Mouse (Mus musculus): ENCODE results near the gene Setd1a. TPM values are rescaled to one million over a fixed set of nuclear protein-coding genes. Genes with fewer than 3 reads are reported as not detected.

Gene Setd1a
- 18.0 and 18.3 TPM in 2 replicates for polyA plus RNA-seq (2015; fragmentation: Nextera tagmentation; extraction: Ambion mirVana)

GRCm38 (mm10) chr7:127776426-127776825, at the start of gene Setd1a:
TSS of gene Setd1a (plus strand) at chr7:127776670.

DNA sequence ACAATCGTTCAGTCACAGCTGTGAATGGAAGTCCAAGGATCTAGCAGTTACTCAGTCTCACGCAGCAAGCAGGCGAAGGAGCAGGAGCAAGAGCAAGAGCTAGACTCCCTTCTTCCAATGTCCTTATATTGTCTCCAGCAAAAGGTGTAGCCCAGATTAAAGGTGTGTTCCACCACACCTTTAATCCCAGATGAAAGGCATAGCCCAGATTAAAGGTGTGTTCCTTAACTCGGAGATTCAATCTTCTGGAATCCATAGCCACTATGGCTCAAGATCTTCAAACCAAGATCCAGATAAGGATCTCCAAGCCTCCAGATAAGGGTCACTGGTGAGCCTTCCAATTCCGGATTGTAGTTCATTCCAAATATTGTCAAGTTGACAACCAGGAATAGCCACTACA, 44.4 kb upstream of the Setd1a start, which contains the start of gene Ctf2:
TSS of gene Ctf2 (minus strand) at position 101 of the 400 bp plus-strand sequence.

DNA sequence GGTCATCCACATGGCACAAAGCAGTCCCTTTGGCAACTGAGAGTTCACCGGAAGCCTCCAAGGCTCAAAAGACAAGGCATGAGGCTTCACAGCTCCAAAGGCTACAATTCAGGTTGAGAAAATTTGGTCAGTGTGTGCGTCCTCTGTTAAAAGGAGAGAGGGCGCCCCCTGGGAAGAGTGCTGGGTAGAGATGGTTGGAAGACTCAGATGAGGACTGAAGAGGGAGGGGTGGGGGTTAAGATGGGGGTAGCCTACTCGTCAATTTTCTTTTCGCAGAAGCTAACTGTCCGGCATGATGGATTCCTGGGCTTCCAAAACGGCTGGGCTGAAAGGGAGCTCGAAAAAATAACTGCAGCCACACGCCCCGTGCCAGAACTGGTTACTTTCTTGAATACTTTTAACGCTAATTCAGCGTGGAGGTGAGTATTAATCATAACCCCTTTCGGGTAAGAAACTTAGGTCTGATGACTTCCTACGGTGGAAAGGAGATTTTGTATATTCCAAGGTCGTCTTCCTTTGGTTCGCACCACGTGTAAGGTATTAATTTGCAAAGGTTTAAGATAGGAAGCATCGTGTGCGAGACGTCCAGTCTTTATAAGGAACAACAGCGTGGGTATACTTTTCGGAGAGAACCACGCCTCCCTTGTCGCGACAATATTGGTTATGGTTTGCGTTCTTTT, 32.0 kb upstream of the Setd1a start, which contains the start of gene Fbxl19:
TSS of gene Fbxl19 (plus strand) at position 178 of the 680 bp plus-strand sequence.

GRCm38 (mm10) chr7:127769651-127770038, 6.8 kb upstream of the Setd1a start, which contains the start of gene Orai3:
TSS of gene Orai3 (plus strand) at chr7:127769815.

GRCm38 (mm10) chr7:127785308-127785707, 8.8 kb downstream of the Setd1a start, which contains the start of gene Gm49388:
TSS of gene Gm49388 (plus strand) at chr7:127785608.

GRCm38 (mm10) chr7:127800435-127801009, 24.1 kb downstream of the Setd1a start, which contains the start of gene Hsd3b7:
TSS of gene Hsd3b7 (plus strand) at chr7:127800604.

DNA sequence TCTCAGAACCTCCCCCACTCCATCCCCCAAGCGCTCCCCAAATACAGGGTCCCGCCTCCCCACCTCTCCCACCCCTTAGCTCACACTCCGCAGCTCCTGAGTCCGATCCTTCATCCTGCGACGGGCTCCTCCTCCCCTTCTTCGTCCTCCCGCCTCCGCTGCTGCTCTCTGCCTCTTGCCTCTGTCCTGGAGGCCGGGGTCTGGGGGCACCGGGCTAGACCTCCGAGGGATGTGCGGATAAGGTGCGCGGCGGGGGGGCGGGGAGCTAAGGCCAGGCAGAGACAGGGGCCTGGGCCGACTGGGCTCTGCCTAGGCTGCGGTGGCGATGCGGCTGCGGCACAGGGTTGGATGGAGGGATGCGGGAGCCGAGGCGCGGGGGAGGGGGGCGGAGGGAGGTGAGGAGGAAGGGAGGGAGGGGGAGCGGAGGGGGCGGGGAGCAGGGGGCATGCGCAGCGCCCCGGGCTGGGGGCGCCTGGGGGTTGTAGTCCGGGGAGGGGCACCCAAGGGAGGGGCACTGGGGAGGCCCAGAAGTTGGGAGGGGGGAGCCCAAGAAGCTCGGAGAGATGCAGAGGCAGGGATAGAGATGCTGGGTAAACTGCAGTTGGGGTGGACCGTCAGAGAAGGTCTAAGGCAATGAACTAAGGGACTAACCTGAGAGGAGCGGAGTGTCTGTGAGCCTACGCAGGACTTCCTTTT, 47.9 kb downstream of the Setd1a start, which contains the start of the genes Stx4a and Stx1b:
TSS of gene Stx4a (plus strand) at position 119 of the 696 bp plus-strand sequence.
TSS of gene Stx1b (minus strand) at position 374 of the 696 bp plus-strand sequence.

Other genes with a start within 250 kb of the Setd1a start
- 2.2 and 6.3 TPM in 2 replicates for gene Tmem265, start 215.3 kb upstream of the Setd1a start, polyA plus RNA-seq (2015; fragmentation: Nextera tagmentation; extraction: Ambion mirVana)
- gene Phkg2, start 203.3 kb upstream of the Setd1a start, polyA plus RNA-seq (2015; fragmentation: Nextera tagmentation; extraction: Ambion mirVana), result 32.2 and 45.6 TPM in 2 replicates
- gene Ccdc189, start 188.1 kb upstream of the Setd1a start, polyA plus RNA-seq (2015; fragmentation: Nextera tagmentation; extraction: Ambion mirVana), result 8.9 and 15.7 TPM in 2 replicates
- gene Rnf40, start 187.9 kb upstream of the Setd1a start, polyA plus RNA-seq (2015; fragmentation: Nextera tagmentation; extraction: Ambion mirVana), result 17.1 and 22.9 TPM in 2 replicates
- 4.5 and 5.9 TPM in 2 replicates for gene Zfp629, start 160.9 kb upstream of the Setd1a start, polyA plus RNA-seq (2015; fragmentation: Nextera tagmentation; extraction: Ambion mirVana)
- gene Bcl7c, start 67.7 kb upstream of the Setd1a start, polyA plus RNA-seq (2015; fragmentation: Nextera tagmentation; extraction: Ambion mirVana), result 137 and 174 TPM in 2 replicates
- gene Ctf1, start 63.9 kb upstream of the Setd1a start, polyA plus RNA-seq (2015; fragmentation: Nextera tagmentation; extraction: Ambion mirVana), result 9.4 and 12.0 TPM in 2 replicates
- gene Ctf2, start 44.5 kb upstream of the Setd1a start, polyA plus RNA-seq (2015; fragmentation: Nextera tagmentation; extraction: Ambion mirVana), result 0.06 and 0.10 TPM in 2 replicates
- gene Fbxl19, start 32.1 kb upstream of the Setd1a start, polyA plus RNA-seq (2015; fragmentation: Nextera tagmentation; extraction: Ambion mirVana), result 1.9 and 2.2 TPM in 2 replicates
- 22.4 and 30.3 TPM in 2 replicates for gene Orai3, start 6.9 kb upstream of the Setd1a start, polyA plus RNA-seq (2015; fragmentation: Nextera tagmentation; extraction: Ambion mirVana)
- not detected in 2 replicates for gene Gm49388, start 8.9 kb downstream of the Setd1a start, polyA plus RNA-seq (2015; fragmentation: Nextera tagmentation; extraction: Ambion mirVana)
- gene Hsd3b7, start 23.9 kb downstream of the Setd1a start, polyA plus RNA-seq (2015; fragmentation: Nextera tagmentation; extraction: Ambion mirVana), result 38.2 and 51.3 TPM in 2 replicates
- 36.1 and 40.7 TPM in 2 replicates for gene Stx4a, start 47.6 kb downstream of the Setd1a start, polyA plus RNA-seq (2015; fragmentation: Nextera tagmentation; extraction: Ambion mirVana)
- gene Stx1b, start 47.9 kb downstream of the Setd1a start, polyA plus RNA-seq (2015; fragmentation: Nextera tagmentation; extraction: Ambion mirVana), result 4.0 and 5.3 TPM in 2 replicates
- 5.1 and 5.5 TPM in 2 replicates for gene Zfp646, start 99.6 kb downstream of the Setd1a start, polyA plus RNA-seq (2015; fragmentation: Nextera tagmentation; extraction: Ambion mirVana)
- 8.6 and 10.2 TPM in 2 replicates for gene Zfp668, start 100.2 kb downstream of the Setd1a start, polyA plus RNA-seq (2015; fragmentation: Nextera tagmentation; extraction: Ambion mirVana)
- gene Prss53, start 114.3 kb downstream of the Setd1a start, polyA plus RNA-seq (2015; fragmentation: Nextera tagmentation; extraction: Ambion mirVana), result 0.72 and 0.84 TPM in 2 replicates
- not detected in 2 replicates for gene Gm21974, start 118.8 kb downstream of the Setd1a start, polyA plus RNA-seq (2015; fragmentation: Nextera tagmentation; extraction: Ambion mirVana)
- gene Vkorc1, start 118.9 kb downstream of the Setd1a start, polyA plus RNA-seq (2015; fragmentation: Nextera tagmentation; extraction: Ambion mirVana), result 209 and 232 TPM in 2 replicates
- gene Bckdk, start 127.4 kb downstream of the Setd1a start, polyA plus RNA-seq (2015; fragmentation: Nextera tagmentation; extraction: Ambion mirVana), result 87.5 and 128 TPM in 2 replicates
- 23.3 and 29.7 TPM in 2 replicates for gene Kat8, start 135.8 kb downstream of the Setd1a start, polyA plus RNA-seq (2015; fragmentation: Nextera tagmentation; extraction: Ambion mirVana)
- 1.0 and 2.5 TPM in 2 replicates for gene Prss8, start 153.4 kb downstream of the Setd1a start, polyA plus RNA-seq (2015; fragmentation: Nextera tagmentation; extraction: Ambion mirVana)
- 12.9 and 13.1 TPM in 2 replicates for gene Prss36, start 170.1 kb downstream of the Setd1a start, polyA plus RNA-seq (2015; fragmentation: Nextera tagmentation; extraction: Ambion mirVana)
- gene Fus, start 190.8 kb downstream of the Setd1a start, polyA plus RNA-seq (2015; fragmentation: Nextera tagmentation; extraction: Ambion mirVana), result 170 and 234 TPM in 2 replicates
- gene Pycard, start 217.2 kb downstream of the Setd1a start, polyA plus RNA-seq (2015; fragmentation: Nextera tagmentation; extraction: Ambion mirVana), result 37.4 and 57.5 TPM in 2 replicates
- 0.15 TPM in 1 of 2 replicates, not detected in the other for gene Trim72, start 227.3 kb downstream of the Setd1a start, polyA plus RNA-seq (2015; fragmentation: Nextera tagmentation; extraction: Ambion mirVana)